Mouse (Mus musculus) liver (tissue): Measurements from ENCODE around the gene Slc12a6.
"Not testable (repeated sequence)": the region's sequence is repeated elsewhere in the genome, so short reads cannot be mapped to it uniquely, and the experiment has no call there.

Experiments used
- DNase-seq: peaks from one replicate; pipeline ENCODE4 v3.0.0-alpha.2; 2020; ENCODE audit warnings: mixed read lengths

The Slc12a6 gene

GRCm38 (mm10) chr2:112264364-112264763 lies 1.3 kb upstream of the Slc12a6 start:
- DNase-seq = no peak

DNA sequence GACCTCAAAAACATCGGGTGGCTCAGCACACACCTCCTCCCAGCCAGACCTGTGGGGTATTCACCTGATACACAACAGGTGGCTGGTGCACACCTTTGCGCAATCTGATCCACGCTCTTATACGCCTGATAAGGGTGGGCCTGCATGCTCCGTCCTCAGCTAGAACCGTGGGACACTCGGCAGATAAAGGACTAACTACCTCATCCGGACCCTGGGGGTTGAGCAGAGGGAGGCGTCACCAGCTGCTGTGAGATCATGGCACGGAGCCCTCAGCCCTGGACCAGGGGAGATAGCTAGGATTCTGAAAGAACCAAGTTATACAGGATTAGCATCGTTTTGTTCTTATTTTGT lies 592 bp downstream of the Slc12a6 start, which contains the start of gene Gm21985:
TSS of gene Gm21985 (plus strand) at position 73 of the 351 bp plus-strand sequence.
- peak; percentile 79 for DNase-seq

GRCm38 (mm10) chr2:112266780-112267179 lies 1.2 kb downstream of the Slc12a6 start:
- no peak for DNase-seq

GRCm38 (mm10) chr2:112267547-112268269 lies 2.1 kb downstream of the Slc12a6 start:
- DNase-seq = no peak

DNA sequence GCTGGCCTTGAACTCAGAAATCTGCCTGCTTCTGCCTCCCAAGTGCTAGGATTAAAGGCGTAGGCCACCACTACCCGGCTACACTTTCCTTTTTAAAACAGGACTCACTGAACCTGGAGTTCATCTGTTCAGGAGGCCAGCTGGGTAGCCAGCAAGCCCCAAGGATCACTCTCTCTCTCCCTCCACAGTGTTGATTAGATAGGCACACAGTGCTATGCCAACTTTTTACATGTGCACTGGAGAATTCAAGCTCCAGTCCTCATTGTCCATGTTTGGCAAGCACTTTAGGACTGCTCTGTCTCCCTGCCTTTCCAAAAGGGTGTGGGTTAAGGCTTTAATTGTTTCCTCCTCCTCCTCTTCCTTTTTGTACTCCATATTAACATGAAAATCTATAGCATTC lies 4.4 kb downstream of the Slc12a6 start:
- DNase-seq = no peak

DNA sequence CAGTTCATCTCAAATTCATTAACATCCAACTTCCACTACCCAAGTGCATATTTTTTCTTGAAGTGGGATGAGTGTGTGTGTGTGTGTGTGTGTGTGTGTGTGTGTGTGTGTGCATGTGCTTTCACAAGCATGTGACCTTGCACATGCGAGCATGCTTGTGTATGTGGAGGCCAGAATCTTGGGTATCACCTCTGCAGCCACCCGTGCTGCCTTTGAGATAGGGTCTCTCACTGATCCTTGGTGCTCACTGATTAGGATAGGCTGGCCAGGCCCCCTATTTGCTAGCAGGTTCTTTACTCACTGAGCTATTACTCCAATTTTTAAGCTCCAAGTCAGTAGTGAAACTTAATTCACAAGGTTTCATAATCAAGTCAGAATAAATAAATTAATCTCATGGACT lies 7.3 kb downstream of the Slc12a6 start:
- peak; percentile 46 for DNase-seq

DNA sequence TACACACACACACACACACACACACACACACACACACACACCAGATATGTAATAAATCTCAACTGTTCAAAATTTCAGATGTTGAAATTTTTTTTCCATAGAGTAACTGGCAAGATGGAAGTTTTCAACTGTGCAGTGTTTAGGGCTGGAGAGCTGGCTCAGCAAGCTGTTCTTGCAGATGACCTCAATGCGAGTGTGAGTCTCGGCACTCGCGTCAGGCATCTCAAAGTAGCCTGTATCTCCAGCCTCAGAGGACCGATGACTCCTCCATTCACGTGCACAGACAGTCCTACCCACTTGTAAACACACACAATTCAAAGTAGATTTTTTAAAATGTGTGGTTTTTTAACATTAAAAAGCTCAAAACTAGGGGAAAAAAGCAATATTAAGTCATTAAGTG lies 7.8 kb downstream of the Slc12a6 start:
- DNase-seq = no peak

DNA sequence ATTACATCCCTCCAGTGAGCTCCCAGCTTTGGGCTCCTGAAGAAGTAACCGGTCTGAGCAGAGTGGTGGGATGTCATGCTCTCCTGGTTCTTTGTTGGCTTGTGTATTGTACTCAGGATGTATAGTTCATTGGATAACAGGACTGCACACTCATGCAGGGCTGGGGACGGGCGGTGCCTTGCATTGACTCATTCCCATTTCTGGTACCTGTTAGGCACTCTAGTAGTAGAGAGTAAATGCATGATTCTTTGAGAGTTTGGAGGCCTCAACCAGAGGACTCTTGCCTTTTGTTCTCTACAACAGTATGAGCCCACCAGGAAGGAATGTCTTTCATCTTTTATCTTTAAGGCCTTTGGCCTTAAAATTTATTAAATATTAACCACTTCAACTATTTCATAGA lies 11.2 kb downstream of the Slc12a6 start:
- no peak for DNase-seq

DNA sequence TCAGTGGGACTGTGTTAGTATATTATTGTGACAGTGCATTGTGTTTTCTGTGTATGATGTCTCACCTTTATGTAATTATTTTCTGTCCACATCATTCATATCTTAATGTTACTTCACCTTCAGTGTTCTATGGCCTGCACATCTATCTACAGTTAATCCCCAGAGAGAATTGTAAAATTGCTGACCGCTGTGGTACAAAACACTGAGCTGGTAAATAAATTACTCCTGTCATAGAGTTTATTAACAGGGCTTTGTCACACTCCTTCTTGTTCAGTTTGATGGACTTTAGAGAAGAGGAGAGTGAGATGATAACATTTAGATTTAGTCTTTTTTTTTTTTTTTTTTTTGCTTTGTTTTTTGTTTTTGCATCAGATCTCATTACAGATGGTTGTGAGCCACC lies 17.2 kb downstream of the Slc12a6 start:
- no peak for DNase-seq

GRCm38 (mm10) chr2:112284363-112285030 lies 18.9 kb downstream of the Slc12a6 start:
- peak; percentile 70 for DNase-seq

- no peak for DNase-seq
Measured at GRCm38 (mm10) chr2:112285031-112285390, 19.4 kb downstream of the Slc12a6 start.

- not testable (repeated sequence) for DNase-seq
Measured at GRCm38 (mm10) chr2:112286062-112286461, 20.4 kb downstream of the Slc12a6 start.

GRCm38 (mm10) chr2:112287059-112287458 lies 21.4 kb downstream of the Slc12a6 start:
- DNase-seq = no peak

DNA sequence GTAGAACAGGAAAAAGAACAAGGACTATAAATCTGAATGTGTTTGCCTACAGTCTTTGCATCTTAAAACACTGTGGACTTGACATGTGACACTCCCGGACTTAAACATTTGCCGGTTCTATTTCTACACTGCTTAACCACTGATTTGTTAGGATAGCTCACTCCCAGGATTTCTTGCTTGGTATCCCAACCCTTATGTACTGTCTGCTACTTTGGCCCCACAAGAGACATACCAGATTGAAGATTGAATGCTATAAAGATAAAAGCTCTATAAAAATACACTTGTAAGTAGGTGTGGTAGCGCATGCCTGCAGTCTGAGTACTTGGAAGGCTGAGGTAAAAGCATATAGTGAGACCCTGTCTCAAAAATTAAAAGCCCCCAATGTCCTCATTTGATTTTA lies 23.9 kb downstream of the Slc12a6 start:
- DNase-seq = no peak

DNA sequence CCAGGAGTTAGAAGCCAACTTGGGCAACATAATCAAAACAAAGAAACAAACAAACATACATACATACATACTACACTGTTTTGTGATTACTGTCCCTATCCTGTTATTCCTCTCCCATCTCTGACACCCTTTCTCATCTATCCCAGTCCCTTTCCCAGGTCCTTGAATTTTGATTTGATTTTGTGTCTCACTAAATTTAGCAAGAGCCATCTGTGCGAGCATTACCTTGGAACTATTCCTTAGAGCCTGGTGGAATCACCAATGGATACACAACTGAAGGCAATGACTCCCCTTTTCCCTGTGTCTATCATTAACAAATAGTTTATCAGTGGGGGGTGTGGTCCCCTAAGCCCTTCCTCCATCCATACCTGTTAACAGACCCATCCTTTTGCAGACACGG lies 27.2 kb downstream of the Slc12a6 start:
- no peak for DNase-seq

- DNase-seq = no peak
Measured at GRCm38 (mm10) chr2:112296211-112296610, 30.6 kb downstream of the Slc12a6 start.

- no peak for DNase-seq
Measured at GRCm38 (mm10) chr2:112298221-112298620, 32.6 kb downstream of the Slc12a6 start.

GRCm38 (mm10) chr2:112308671-112309070 lies 43.0 kb downstream of the Slc12a6 start:
- DNase-seq = no peak

- no peak for DNase-seq
Measured at GRCm38 (mm10) chr2:112309161-112309600, 43.6 kb downstream of the Slc12a6 start.

DNA sequence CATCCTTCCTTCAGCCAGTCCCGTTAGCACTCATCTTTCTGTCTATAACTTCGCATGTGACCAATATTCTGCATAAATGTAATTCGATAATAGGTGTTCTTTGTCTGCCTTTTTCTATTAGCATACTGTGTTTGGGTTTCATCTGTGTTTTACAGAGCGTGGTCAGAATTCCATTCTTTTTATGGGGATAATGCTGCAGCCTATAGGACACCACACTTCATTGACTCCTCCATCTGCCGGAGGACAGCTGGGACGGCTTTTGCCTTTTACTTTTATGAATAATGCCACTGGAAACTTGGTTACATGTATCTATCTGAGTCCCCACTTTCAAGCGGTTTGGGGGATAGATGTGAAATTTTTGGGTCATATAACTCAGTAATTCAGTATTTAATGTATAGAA lies 50.0 kb downstream of the Slc12a6 start:
- DNase-seq = no peak

GRCm38 (mm10) chr2:112318227-112318626 lies 52.6 kb downstream of the Slc12a6 start:
- DNase-seq = no peak

GRCm38 (mm10) chr2:112318905-112319304 lies 53.3 kb downstream of the Slc12a6 start:
- DNase-seq = no peak

GRCm38 (mm10) chr2:112328069-112328777 lies 62.6 kb downstream of the Slc12a6 start:
- peak; percentile 38 for DNase-seq
